Mouse (Mus musculus) right cerebral cortex, adult 18-20 months (tissue): ENCODE measurements at regions not wholly inside any gene's neighbourhood (a gene's known extent, or its start where the extent isn't known, plus 50 kb on each side); places are given as distances from the start of the nearest gene placed in this dataset.
"Not testable (repeated sequence)": the region's sequence is repeated elsewhere in the genome, so short reads cannot be mapped to it uniquely, and the experiment has no call there.

Experiments
- DNase-seq: peaks from one replicate; pipeline ENCODE4 v3.0.0; 2022; ENCODE audit warnings: mixed read lengths

- DNase-seq, result no peak
Observed at GRCm38 (mm10) chr12:93142265-93142664, 1293.3 kb upstream of the Sel1l start.

DNA sequence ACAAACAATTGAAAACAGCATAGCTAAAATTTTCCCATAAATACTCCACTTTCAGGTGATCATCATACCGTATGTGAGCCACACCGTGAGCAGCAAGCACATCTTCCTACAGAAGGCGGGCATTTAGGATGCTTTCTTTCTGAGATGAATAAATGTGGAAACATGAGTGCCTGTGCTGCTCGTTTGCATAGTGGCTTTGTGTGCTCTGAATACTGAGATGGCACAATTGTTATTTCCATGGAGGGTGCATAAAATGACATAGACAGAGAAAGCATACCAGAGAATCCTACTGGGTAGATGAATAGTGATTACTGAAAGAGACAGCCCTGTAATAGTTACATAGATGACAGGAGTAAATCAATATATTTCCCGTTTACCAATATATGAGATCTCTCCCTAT lies 1287.4 kb upstream of the Sel1l start:
- DNase-seq, result no peak

DNA sequence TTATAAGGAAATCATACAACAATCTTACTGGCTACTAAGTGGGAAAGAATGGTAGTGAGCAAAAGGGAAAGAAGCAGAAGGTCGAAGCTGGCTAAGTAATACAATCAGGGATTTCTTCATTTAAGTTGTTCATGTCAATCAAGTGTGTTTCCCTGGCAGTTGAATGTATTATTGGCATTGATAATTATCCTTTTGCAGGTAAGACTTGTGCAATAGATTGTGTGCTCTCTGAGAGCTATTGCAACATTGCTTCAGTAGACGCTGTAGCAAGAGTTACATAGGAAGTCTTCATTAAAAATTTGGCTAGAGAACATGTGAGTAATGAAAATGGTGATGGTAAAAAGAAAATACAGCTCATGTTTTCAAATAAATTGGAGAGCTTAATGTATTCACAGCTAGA lies 1273.3 kb upstream of the Sel1l start:
- no peak for DNase-seq

DNA sequence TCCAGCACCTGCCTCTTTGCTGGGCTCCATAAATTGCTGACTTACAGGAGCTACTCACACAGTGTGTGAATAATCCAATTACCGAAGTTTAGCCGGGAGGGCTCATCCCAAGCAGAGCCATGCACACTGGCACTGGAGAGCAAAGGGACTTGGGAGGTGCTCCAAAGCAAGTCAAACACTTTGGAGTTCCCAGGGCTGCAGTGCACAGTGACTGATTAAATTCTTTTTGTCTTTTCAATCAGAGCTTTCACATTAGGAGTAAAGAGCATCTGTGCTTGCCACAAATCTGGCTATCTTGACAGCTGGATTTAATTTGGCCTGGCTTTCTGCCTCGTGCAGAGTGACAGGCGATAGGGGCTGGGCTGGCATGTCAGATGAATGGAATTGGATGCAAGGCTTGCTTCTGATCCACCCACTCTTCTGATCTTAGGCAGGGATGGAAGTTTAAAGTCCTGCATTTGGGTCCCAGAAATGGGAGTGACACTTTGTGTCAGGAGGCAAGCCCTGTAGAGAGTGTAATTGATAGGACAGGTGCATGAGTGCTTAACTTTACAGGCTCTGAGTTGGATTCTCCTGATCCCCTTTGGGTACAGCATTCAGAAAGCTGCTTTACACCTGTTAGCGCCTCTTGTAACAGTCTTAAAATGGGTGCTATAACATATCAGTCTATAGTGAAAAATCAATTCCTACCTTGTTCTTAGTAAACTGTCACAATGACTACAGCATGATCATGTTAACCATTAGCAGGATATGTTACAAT lies 1239.3 kb upstream of the Sel1l start:
- no peak for DNase-seq

DNA sequence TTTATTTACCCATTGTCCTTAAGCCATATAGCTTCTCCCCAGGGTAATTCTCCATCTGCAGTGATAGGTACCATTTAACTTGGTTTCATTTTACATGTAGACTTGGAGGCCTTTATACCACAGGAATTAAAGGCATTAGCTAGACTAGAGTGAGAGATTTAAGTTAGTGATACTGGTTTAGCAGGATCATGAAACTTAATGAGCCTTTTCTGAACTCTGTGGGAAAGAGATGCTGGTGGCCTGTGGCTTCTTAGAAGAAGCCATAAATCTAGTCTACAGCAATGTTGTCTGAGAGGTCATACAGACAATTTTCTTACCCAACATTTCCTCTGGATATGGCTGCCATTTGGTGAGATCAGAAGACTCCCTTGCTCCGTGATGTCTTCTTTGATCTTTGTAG lies 1214.9 kb upstream of the Sel1l start:
- DNase-seq, result no peak

DNA sequence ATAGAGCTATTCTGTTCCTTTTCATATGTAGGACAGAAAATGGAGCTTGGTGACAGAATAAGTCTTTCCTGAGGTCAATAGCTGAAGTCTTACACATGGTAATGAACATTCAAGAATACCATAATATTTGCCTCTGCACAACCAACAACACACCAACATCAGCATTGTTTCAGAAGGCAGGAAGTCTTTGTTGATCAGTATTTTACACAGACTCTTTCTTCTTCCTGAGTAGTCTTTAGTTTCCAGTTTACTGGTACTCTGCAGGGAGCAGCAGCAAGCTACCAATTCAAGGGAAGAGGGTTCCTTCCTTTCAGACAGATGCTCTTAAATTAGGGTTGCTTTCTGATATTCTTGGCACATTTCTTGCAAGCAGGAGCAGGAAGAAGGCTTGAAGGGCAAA lies 1170.7 kb upstream of the Sel1l start:
- DNase-seq, result no peak

DNA sequence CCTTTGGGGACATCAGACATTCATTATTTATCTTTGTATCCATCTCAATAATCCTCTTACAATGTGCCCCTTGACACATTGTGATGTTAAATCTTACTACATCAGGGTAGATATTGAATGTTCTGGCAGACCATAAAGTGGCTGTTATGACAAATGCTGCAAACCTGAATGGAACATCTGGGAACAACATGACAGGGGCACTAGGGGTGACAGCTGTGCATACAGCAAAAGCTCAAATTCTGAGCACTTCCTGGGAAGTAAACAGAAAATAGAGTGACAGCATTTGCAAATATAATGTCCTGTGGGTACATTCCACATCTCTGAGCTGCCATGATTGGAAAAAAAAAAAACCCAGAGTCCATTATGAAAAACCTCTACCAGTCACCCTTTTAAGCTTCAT lies 1162.6 kb upstream of the Sel1l start:
- DNase-seq, result no peak

GRCm38 (mm10) chr12:93006844-93007365 lies 1157.9 kb upstream of the Sel1l start:
- no peak for DNase-seq

DNA sequence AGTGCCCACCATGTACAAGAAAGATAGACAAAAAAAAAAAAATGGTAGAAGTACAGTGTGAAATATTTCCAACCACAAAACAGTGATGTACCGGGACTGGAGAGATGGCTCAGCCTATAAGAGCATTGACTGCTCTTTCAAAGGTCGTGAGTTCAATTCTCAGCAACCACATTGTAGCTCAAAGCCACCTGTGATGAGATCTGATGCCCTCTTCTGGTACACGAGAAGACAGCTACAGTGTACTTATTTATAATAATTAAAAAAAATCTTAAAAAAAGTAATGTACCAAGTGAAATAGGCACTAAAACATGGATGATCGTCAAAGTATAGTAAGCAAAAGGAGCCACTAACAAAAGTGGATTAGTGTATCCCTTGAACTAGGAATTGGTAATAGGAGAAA lies 1154.2 kb upstream of the Sel1l start:
- DNase-seq, result no peak

GRCm38 (mm10) chr12:92975698-92976097 lies 1126.7 kb upstream of the Sel1l start:
- no peak for DNase-seq

DNA sequence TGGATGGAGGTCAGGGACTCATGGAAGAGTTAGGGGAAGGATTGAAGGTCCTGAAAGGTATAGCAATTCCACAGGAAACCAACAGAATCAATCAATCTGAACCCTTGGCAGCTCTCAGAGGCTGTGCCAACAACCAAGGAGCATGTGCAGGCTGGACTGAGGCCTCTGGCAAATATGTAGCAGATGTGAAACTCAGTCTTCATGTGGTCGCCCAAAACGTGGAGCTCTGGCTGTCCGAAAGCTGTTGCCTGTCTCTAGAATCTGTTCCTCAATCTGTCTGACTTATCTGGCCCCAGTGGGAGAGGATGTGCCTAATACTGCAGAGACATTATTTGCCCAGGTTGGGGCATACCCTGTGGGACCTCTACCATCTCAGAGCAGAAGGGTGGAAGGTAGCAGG lies 1095.4 kb upstream of the Sel1l start:
- no peak for DNase-seq

DNA sequence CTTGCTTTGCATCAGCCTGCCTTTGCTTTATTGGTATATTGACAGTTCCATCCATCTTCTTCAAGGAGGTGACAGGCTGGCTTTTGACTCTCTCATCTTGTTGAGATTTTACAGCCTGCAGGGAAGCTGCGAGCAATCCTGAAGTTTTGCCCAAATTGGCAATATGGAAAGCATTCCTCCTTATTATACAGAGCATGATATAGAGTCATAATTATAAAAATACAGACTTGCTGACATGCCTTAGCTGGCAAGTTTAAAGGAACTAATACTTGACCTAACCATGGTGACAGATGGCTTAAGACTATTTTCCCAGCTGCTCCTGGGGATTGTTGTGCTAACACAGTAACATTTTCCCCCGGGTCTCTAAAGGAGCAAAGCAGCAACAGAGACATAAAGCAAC lies 1078.6 kb upstream of the Sel1l start:
- no peak for DNase-seq

DNA sequence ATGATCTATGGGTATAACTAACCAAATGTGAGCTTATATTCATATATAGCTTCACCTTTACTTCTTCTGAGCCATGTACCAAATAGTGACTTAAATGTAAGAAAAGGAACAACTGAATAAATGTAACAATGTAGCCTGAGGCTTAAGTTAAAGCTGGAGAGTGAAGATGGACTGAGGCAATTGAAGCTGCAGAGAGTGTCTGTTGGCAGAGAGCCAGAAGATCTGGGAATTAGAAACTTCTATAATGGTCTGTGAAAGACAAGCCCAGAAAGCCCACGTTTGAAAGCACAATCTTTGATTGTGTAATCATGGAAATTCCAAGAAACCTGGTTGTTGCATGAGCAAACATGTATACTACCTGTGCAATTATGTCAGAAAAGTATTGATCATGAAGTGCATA lies 1078.0 kb upstream of the Sel1l start:
- DNase-seq, result no peak

DNA sequence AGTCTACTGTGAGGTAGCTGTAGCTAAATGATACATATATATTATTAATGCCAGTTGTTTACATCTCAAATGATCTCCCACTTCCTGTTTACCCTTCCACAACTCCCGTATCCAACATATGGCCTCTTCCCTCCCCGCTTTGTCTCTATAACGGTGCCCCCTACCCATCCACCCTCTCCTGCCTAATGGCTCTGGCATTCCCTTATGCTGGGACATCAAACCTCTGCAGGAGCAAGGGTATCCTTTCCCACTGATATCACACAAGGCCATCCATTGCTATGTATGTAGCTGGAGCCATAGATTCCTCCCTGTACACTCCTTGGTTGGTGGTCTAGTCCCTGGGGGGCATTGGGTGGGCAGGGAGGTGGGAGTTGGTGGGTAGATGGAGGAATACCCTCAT lies 1071.0 kb upstream of the Sel1l start:
- DNase-seq, result no peak

GRCm38 (mm10) chr12:92916267-92916666 lies 1067.3 kb upstream of the Sel1l start:
- no peak for DNase-seq

DNA sequence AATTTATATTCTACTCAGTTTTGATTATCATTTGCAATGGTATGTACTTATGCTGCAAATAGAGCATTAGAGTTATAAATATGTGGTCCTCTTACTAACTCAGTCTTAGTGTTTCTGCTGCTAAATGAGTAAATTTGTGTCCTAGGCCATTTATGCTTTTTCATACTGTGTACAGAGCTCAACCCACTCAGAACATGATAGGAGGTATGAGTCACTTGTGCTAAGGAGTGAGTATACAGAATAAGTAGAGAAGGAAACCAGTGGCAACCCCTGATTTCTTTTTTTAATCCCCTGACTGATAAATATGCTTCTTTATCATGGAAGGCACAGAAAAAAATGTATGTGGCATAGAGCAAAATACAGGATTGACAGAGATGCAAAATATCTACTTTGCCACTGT lies 1066.8 kb upstream of the Sel1l start:
- no peak for DNase-seq

DNA sequence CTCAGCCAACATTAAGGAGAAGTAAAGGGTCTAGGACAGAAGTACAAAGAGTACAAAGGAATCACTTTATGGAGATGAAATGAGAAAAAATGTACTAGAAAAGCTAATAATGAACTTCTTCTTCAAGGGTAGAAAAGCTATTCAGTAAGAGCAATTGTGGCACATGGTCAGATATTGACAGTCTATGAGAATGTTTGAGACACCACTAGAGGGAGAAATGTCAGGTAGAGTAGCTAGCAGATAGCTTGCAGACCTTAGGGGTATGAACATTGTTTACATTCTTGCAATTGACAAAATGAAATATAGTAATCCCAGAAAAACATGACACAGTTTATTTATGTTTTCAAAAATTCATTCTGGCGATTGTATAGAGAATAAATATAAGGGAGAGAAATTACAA lies 1066.2 kb upstream of the Sel1l start:
- no peak for DNase-seq

- no peak for DNase-seq
Observed at GRCm38 (mm10) chr12:92904382-92904781, 1055.4 kb upstream of the Sel1l start.

GRCm38 (mm10) chr12:92892315-92892714 lies 1043.4 kb upstream of the Sel1l start:
- no peak for DNase-seq

- not testable (repeated sequence) for DNase-seq
Observed at GRCm38 (mm10) chr12:92891663-92892062, 1042.7 kb upstream of the Sel1l start.

GRCm38 (mm10) chr12:92891126-92891525 lies 1042.2 kb upstream of the Sel1l start:
- not testable (repeated sequence) for DNase-seq

DNA sequence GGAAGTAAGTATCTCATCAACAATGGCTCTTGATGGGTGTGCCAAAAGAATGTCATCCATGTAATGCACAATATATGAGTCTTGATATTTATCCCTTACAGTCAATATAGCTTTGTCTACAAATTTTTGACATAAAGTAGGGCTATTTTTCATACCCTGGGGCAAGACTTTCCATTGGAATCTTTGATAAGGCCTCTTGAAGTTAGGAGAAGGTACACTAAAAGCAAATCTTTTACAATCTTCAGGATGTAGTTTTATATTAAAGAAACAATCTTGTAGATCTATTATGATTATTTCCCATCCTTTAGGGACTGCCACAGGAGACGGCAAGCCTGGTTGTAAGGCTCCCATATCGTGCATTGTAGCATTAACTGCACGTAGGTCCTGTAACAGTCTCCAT lies 1038.8 kb upstream of the Sel1l start:
- DNase-seq, result no peak

GRCm38 (mm10) chr12:92886394-92887075 lies 1037.6 kb upstream of the Sel1l start:
- not testable (repeated sequence) for DNase-seq

GRCm38 (mm10) chr12:92884014-92884413 lies 1035.1 kb upstream of the Sel1l start:
- not testable (repeated sequence) for DNase-seq
